8 mouse cellular contexts compared by ENCODE assay signal in genomic region chr13:55135382-55135781, GRCm38 (mm10). TPM values are rescaled to one million over a fixed set of nuclear protein-coding genes. Genes with fewer than 3 reads are reported as not detected.
DNase-seq lines count a peak whose midpoint lies in the region; ATAC-seq and TF ChIP-seq lines count a peak whose summit lies in the region.
"Had no signal": no experiment of that assay in that cellular context is flagged by ENCODE, and none has a peak within 500 bp of the region (broad histone marks: within the 10 kb centered on the region; RNA-seq: fewer than 3 reads in every experiment).

No protein-coding gene starts in this region.

- peak; percentile 75 for TF ChIP-seq CTCF in lung, postnatal 0 days (IDR thresholded peaks at IDR 0.05)

- peaks cover 29% of the 10 kb centered on the region for H3K36me3 ChIP-seq in kidney, embryonic 15.5 days
- H3K36me3 ChIP-seq in lung, postnatal 0 days (ENCODE audit: insufficient read depth, low read length) = peaks cover 17% of the 10 kb centered on the region; the same call in 1 of the 2 replicates

- no peak overlapping the region for H3K4me3 ChIP-seq in kidney, embryonic 15.5 days (replicated peaks)
- H3K4me3 ChIP-seq in lung, postnatal 0 days (ENCODE audit: low read depth, low read length) = no peak overlapping the region

- 7% methylated on average over 5 of the region's 5 CpGs for WGBS in kidney, embryonic 15.5 days
- WGBS in lung, postnatal 0 days = 5% methylated on average over 5 of the region's 5 CpGs

- no peaks in the 10 kb centered on the region for H3K27me3 ChIP-seq in kidney, embryonic 15.5 days
- no peaks in the 10 kb centered on the region for H3K27me3 ChIP-seq in lung, postnatal 0 days (replicated peaks; ENCODE audit: insufficient read depth, low read length)

- peaks cover 6% of the 10 kb centered on the region; the same call in 1 of the 2 replicates for H3K4me1 ChIP-seq in kidney, embryonic 15.5 days
- no peaks in the 10 kb centered on the region for H3K4me1 ChIP-seq in lung, postnatal 0 days (ENCODE audit: insufficient read depth, low read depth, low read length)

- DNase-seq in kidney, postnatal 14 days = peak; percentile 28
- DNase-seq in MN1 (ENCODE audit: low spot score) = peak; percentile 12
- peak; percentile 52 for DNase-seq in lung, postnatal 0 days (ENCODE audit: low spot score)
- no peak for DNase-seq in left cerebral cortex, postnatal 36 days (ENCODE audit: low spot score in 2 of 2)
- DNase-seq in adrenal gland, postnatal 10 days = no peak

- H3K9ac ChIP-seq in kidney, embryonic 15.5 days = no peak overlapping the region
- no peak overlapping the region for H3K9ac ChIP-seq in lung, postnatal 0 days (replicated peaks; ENCODE audit: low read depth)

- no peaks in the 10 kb centered on the region for H3K9me3 ChIP-seq in kidney, embryonic 15.5 days (replicated peaks)
- no peaks in the 10 kb centered on the region for H3K9me3 ChIP-seq in lung, postnatal 0 days (ENCODE audit: low read length)

- H3K4me2 ChIP-seq in kidney, embryonic 15.5 days = no peak overlapping the region
- H3K4me2 ChIP-seq in lung, postnatal 0 days (replicated peaks; ENCODE audit: low read depth, low read length) = no peak overlapping the region

- ATAC-seq in kidney, embryonic 15.5 days (replicated peaks; ENCODE audit: low FRiP score) = no peak
- peak; percentile 87 for ATAC-seq in common myeloid progenitor, adult 5-6 weeks (replicated peaks; ENCODE audit: low read depth, poor library complexity, severe bottlenecking)
- peak; percentile 55 for ATAC-seq in lung, postnatal 0 days

- no peak for TF ChIP-seq EP300 in lung, postnatal 0 days (IDR thresholded peaks at IDR 0.05)

- intact Hi-C loops in left cerebral cortex, postnatal 36 days (cut with DNase I) = no loop called here

- H3K27ac ChIP-seq in kidney, embryonic 15.5 days = no peak overlapping the region
- no peak overlapping the region for H3K27ac ChIP-seq in lung, postnatal 0 days (ENCODE audit: low read length)

RNA-seq across cellular contexts. Expression of gene Gm17617, which starts 2.0 kb away (rescaled TPM):
- polyA plus RNA-seq in kidney, embryonic 15.5 days (2015; fragmentation: Nextera tagmentation; extraction: Ambion mirVana) = not detected in 2 replicates
- total RNA-seq in common myeloid progenitor, adult 5-6 weeks (2017) = not detected in 2 replicates
- not detected in 2 replicates for polyA plus RNA-seq in lung, postnatal 0 days (2015; fragmentation: Nextera tagmentation; extraction: Ambion mirVana)
- total RNA-seq in left cerebral cortex, postnatal 36 days (2021) = not detected
- not detected for total RNA-seq in adrenal gland, postnatal 10 days (2021)
- polyA plus RNA-seq: stomach, embryonic 16.5 days had no signal

RNA-seq across cellular contexts. Expression of gene Fgfr4, which starts 17.1 kb away (rescaled TPM):
- 16.4 and 19.8 TPM in 2 replicates for polyA plus RNA-seq in kidney, embryonic 15.5 days (2015; fragmentation: Nextera tagmentation; extraction: Ambion mirVana)
- total RNA-seq in common myeloid progenitor, adult 5-6 weeks (2017) = not detected in 2 replicates
- polyA plus RNA-seq in lung, postnatal 0 days (2015; fragmentation: Nextera tagmentation; extraction: Ambion mirVana) = 18.9 and 19.3 TPM in 2 replicates
- total RNA-seq in left cerebral cortex, postnatal 36 days (2021) = under 1 TPM; 0.18 to 0.30 TPM
- total RNA-seq in adrenal gland, postnatal 10 days (2021) = 10 to 100 TPM; 22.3 to 28.2 TPM

RNA-seq across cellular contexts. Expression of gene Zfp346, which starts 30.3 kb away (rescaled TPM):
- polyA plus RNA-seq in kidney, embryonic 15.5 days (2015; fragmentation: Nextera tagmentation; extraction: Ambion mirVana) = 20.0 and 21.5 TPM in 2 replicates
- 13.2 and 14.7 TPM in 2 replicates for total RNA-seq in common myeloid progenitor, adult 5-6 weeks (2017)
- polyA plus RNA-seq in lung, postnatal 0 days (2015; fragmentation: Nextera tagmentation; extraction: Ambion mirVana) = 6.9 and 7.9 TPM in 2 replicates
- total RNA-seq in left cerebral cortex, postnatal 36 days (2021) = 10 to 100 TPM; 39.0 to 47.3 TPM
- 10 to 100 TPM; 32.3 to 40.5 TPM for total RNA-seq in adrenal gland, postnatal 10 days (2021)

RNA-seq across cellular contexts. Expression of gene Uimc1, which starts 35.3 kb away (rescaled TPM):
- 23.9 and 24.3 TPM in 2 replicates for polyA plus RNA-seq in kidney, embryonic 15.5 days (2015; fragmentation: Nextera tagmentation; extraction: Ambion mirVana)
- 57.7 and 74.5 TPM in 2 replicates for total RNA-seq in common myeloid progenitor, adult 5-6 weeks (2017)
- polyA plus RNA-seq in lung, postnatal 0 days (2015; fragmentation: Nextera tagmentation; extraction: Ambion mirVana) = 21.6 and 24.3 TPM in 2 replicates
- total RNA-seq in left cerebral cortex, postnatal 36 days (2021) = 10 to 100 TPM; 16.6 to 22.2 TPM
- total RNA-seq in adrenal gland, postnatal 10 days (2021) = 10 to 100 TPM; 26.0 to 27.6 TPM

Comparison
In these comparisons a context has a peak if more than half of its experiments do, and no peak if none do; other contexts are left out.
1. DNase-seq: peak in kidney, postnatal 14 days (single experiment), MN1 (single experiment) and lung, postnatal 0 days (single experiment); none in left cerebral cortex, postnatal 36 days (0 of 2) and adrenal gland, postnatal 10 days (single experiment).
2. RNA of gene Fgfr4, which starts 17.1 kb away (total RNA-seq): 22.3 to 28.2 TPM in adrenal gland, postnatal 10 days; 0.18 to 0.30 TPM in left cerebral cortex, postnatal 36 days and not detected in common myeloid progenitor, adult 5-6 weeks; every median in the first group is over 10 times any median in the second.